Mouse (Mus musculus): ENCODE data around the gene Zc3hav1. TPM values are rescaled to one million over a fixed set of nuclear protein-coding genes. Genes with fewer than 3 reads are reported as not detected.

Gene Zc3hav1
- polyA plus RNA-seq, 1 experiment, result 3.5 TPM

GRCm38 (mm10) chr6:38354723-38355353 lies 435 bp upstream of the Zc3hav1 start:
- TF ChIP-seq CTCF (IDR thresholded peaks at IDR 0.05; ENCODE audit: extremely low read depth, insufficient read depth, low read length) (no peak), POLR2A (IDR thresholded peaks at IDR 0.05; ENCODE audit: extremely low read depth, insufficient read depth, low read length) (no peak)
- no peak overlapping the region for H3K27ac ChIP-seq (ENCODE audit: insufficient read depth, low read length)
- H3K4me1 ChIP-seq (ENCODE audit: control insufficient read depth, insufficient read depth, low read length), result no peaks in the 10 kb centered on the region
- H3K4me3 ChIP-seq (ENCODE audit: insufficient read depth, low read length), result peak overlapping the region; percentile 40

- TF ChIP-seq POLR2A (IDR thresholded peaks at IDR 0.05; ENCODE audit: extremely low read depth, insufficient read depth, low read length) (no peak), CTCF (IDR thresholded peaks at IDR 0.05; ENCODE audit: extremely low read depth, insufficient read depth, low read length) (no peak)
- Histone ChIP-seq H3K4me3 (ENCODE audit: insufficient read depth, low read length) (peak overlapping the region; percentile 40; the same call in 1 of the 2 replicates), H3K4me1 (ENCODE audit: control insufficient read depth, insufficient read depth, low read length) (no peaks in the 10 kb centered on the region), H3K27ac (ENCODE audit: insufficient read depth, low read length) (no peak overlapping the region)
Measured at GRCm38 (mm10) chr6:38353181-38353580, 1.2 kb downstream of the Zc3hav1 start.

- H3K4me3 ChIP-seq (ENCODE audit: insufficient read depth, low read length), result no peak overlapping the region
- no peak for TF ChIP-seq POLR2A (IDR thresholded peaks at IDR 0.05; ENCODE audit: extremely low read depth, insufficient read depth, low read length)
- no peak for TF ChIP-seq CTCF (IDR thresholded peaks at IDR 0.05; ENCODE audit: extremely low read depth, insufficient read depth, low read length)
Measured at GRCm38 (mm10) chr6:38352451-38352850, 2.0 kb downstream of the Zc3hav1 start.

GRCm38 (mm10) chr6:38351930-38352329 lies 2.5 kb downstream of the Zc3hav1 start:
- H3K4me1 ChIP-seq (ENCODE audit: control insufficient read depth, insufficient read depth, low read length), result no peaks in the 10 kb centered on the region
- H3K27ac ChIP-seq (ENCODE audit: insufficient read depth, low read length), result no peak overlapping the region
- TF ChIP-seq POLR2A (IDR thresholded peaks at IDR 0.05; ENCODE audit: extremely low read depth, insufficient read depth, low read length) (no peak), CTCF (IDR thresholded peaks at IDR 0.05; ENCODE audit: extremely low read depth, insufficient read depth, low read length) (no peak)
- H3K4me3 ChIP-seq (ENCODE audit: insufficient read depth, low read length), result no peak overlapping the region

More at GRCm38 (mm10) chr6:38352451-38352850, 2.0 kb downstream of the Zc3hav1 start:
- Histone ChIP-seq H3K27ac (ENCODE audit: insufficient read depth, low read length) (no peak overlapping the region), H3K4me1 (ENCODE audit: control insufficient read depth, insufficient read depth, low read length) (no peaks in the 10 kb centered on the region)

GRCm38 (mm10) chr6:38349806-38350205 lies 4.6 kb downstream of the Zc3hav1 start:
- Histone ChIP-seq H3K27ac (ENCODE audit: insufficient read depth, low read length) (no peak overlapping the region), H3K4me3 (ENCODE audit: insufficient read depth, low read length) (no peak overlapping the region), H3K4me1 (ENCODE audit: control insufficient read depth, insufficient read depth, low read length) (no peaks in the 10 kb centered on the region)
- TF ChIP-seq POLR2A (IDR thresholded peaks at IDR 0.05; ENCODE audit: extremely low read depth, insufficient read depth, low read length), result no peak
- no peak for TF ChIP-seq CTCF (IDR thresholded peaks at IDR 0.05; ENCODE audit: extremely low read depth, insufficient read depth, low read length)

GRCm38 (mm10) chr6:38348811-38349453 lies 5.5 kb downstream of the Zc3hav1 start:
- no peak overlapping the region for H3K27ac ChIP-seq (ENCODE audit: insufficient read depth, low read length)
- H3K4me1 ChIP-seq (ENCODE audit: control insufficient read depth, insufficient read depth, low read length), result no peaks in the 10 kb centered on the region
- no peak for TF ChIP-seq POLR2A (IDR thresholded peaks at IDR 0.05; ENCODE audit: extremely low read depth, insufficient read depth, low read length)
- no peak for TF ChIP-seq CTCF (IDR thresholded peaks at IDR 0.05; ENCODE audit: extremely low read depth, insufficient read depth, low read length)
- H3K4me3 ChIP-seq (ENCODE audit: insufficient read depth, low read length), result no peak overlapping the region

- Histone ChIP-seq H3K4me3 (ENCODE audit: insufficient read depth, low read length) (no peak overlapping the region), H3K4me1 (ENCODE audit: control insufficient read depth, insufficient read depth, low read length) (no peaks in the 10 kb centered on the region), H3K27ac (ENCODE audit: insufficient read depth, low read length) (no peak overlapping the region)
- TF ChIP-seq POLR2A (IDR thresholded peaks at IDR 0.05; ENCODE audit: extremely low read depth, insufficient read depth, low read length), result no peak
- no peak for TF ChIP-seq CTCF (IDR thresholded peaks at IDR 0.05; ENCODE audit: extremely low read depth, insufficient read depth, low read length)
Measured at GRCm38 (mm10) chr6:38347875-38348274, 6.5 kb downstream of the Zc3hav1 start.

- TF ChIP-seq CTCF (IDR thresholded peaks at IDR 0.05; ENCODE audit: extremely low read depth, insufficient read depth, low read length) (no peak), POLR2A (IDR thresholded peaks at IDR 0.05; ENCODE audit: extremely low read depth, insufficient read depth, low read length) (no peak)
- H3K4me3 ChIP-seq (ENCODE audit: insufficient read depth, low read length), result no peak overlapping the region
- H3K27ac ChIP-seq (ENCODE audit: insufficient read depth, low read length), result no peak overlapping the region
- no peaks in the 10 kb centered on the region for H3K4me1 ChIP-seq (ENCODE audit: control insufficient read depth, insufficient read depth, low read length)
Measured at GRCm38 (mm10) chr6:38345796-38346195, 8.6 kb downstream of the Zc3hav1 start.

GRCm38 (mm10) chr6:38344006-38344670 lies 10.3 kb downstream of the Zc3hav1 start:
- TF ChIP-seq POLR2A (IDR thresholded peaks at IDR 0.05; ENCODE audit: extremely low read depth, insufficient read depth, low read length), result no peak
- no peak for TF ChIP-seq CTCF (IDR thresholded peaks at IDR 0.05; ENCODE audit: extremely low read depth, insufficient read depth, low read length)

More at GRCm38 (mm10) chr6:38344006-38344670, 10.3 kb downstream of the Zc3hav1 start:
- Histone ChIP-seq H3K27ac (ENCODE audit: insufficient read depth, low read length) (no peak overlapping the region), H3K4me1 (ENCODE audit: control insufficient read depth, insufficient read depth, low read length) (no peaks in the 10 kb centered on the region), H3K4me3 (ENCODE audit: insufficient read depth, low read length) (no peak overlapping the region)
